Mouse (Mus musculus) C2C12 (cell line): ENCODE data around the gene Lsm14b.

ENCODE experiments used
- CEBPB ChIP-seq: IDR thresholded peaks from one replicate; pipeline ENCODE4 v1.6.1; 2011; ENCODE audit warnings: low read depth, mild to moderate bottlenecking, control low read depth, moderate library complexity
- CTCF ChIP-seq: IDR thresholded peaks from one replicate; pipeline ENCODE4 v1.5.1; 2011; ENCODE audit not compliant: control insufficient read depth, insufficient read depth, insufficient read length
- FOSL1 ChIP-seq: IDR thresholded peaks from one replicate; pipeline ENCODE4 v1.8.0; 2011; ENCODE audit warnings: mild to moderate bottlenecking, low read length; ENCODE audit not compliant: poor library complexity, insufficient read depth, severe bottlenecking
- MAX ChIP-seq: IDR thresholded peaks from one replicate; pipeline ENCODE4 v1.6.1; 2011; ENCODE audit warnings: mild to moderate bottlenecking, control low read depth
- MYOD1 ChIP-seq: IDR thresholded peaks from one replicate; pipeline ENCODE4 v1.6.1; 2011; ENCODE audit warnings: low read depth; ENCODE audit not compliant: control insufficient read depth, insufficient read length
- MYOG ChIP-seq: IDR thresholded peaks from one replicate; pipeline ENCODE4 v1.6.1; 2011; ENCODE audit not compliant: control insufficient read depth, insufficient read length; ENCODE audit errors: extremely low read depth
- USF1 ChIP-seq: IDR thresholded peaks from one replicate; pipeline ENCODE4 v1.6.1; 2011; ENCODE audit warnings: low read depth, mild to moderate bottlenecking, control low read depth, moderate library complexity

- TF ChIP-seq USF1 (no peak), MAX (no peak), CTCF (no peak), MYOG (no peak), FOSL1 (no peak), CEBPB (no peak), MYOD1 (no peak)
These were observed 22.8 kb downstream of the Lsm14b start for GRCm38 (mm10) chr2:180047580-180047979.
